Mouse (Mus musculus) frontal cortex, postnatal 10 days (tissue): ENCODE results near the gene Retsat.

Experiments used
- DNase-seq, 2 experiments: peaks; one replicate each; pipeline ENCODE4 v3.0.0; 2022; ENCODE audit warnings: low spot score in 2 of 2, mixed read lengths in 1 of 2

Retsat gene

DNA sequence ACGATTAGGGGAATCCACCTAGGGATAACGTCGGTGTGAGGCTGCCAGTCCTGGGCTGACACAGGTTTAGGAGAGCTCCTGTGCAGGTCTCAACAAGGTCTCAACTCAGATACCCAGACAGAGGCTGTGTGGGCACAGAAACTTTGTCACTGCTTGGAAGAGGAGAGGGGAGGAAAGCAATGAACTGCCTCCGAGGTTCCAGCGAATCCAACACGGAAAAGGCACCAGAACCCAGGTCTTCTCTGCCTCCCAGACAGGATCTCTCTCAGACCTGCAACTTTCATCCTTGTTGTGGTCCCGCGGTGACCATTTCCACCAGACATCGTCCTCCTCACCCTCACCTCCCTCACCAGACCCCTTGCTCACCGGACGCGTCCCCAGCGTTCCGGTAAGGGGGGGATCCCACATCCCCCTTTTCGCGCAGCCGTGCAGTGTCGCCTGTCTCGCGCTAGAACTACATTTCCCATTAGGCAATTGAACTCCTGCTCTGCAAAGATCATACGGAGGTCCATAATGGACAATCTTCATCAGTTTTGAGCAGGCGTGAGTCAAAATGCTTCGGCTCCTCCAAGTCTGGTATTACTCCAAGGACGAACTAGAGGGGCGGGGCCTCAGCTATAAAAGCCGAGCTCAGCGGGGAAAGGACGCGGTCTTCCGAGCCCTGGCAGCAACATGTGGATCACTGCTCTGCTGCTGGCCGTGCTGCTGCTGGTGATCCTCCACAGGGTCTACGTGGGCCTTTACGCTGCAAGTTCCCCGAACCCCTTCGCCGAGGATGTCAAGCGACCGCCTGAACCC, at the start of gene Retsat, which contains the start of gene Elmod3:
Gene Retsat (plus strand): TSS at position 520 of the 798 bp plus-strand sequence.
Gene Elmod3 (minus strand): TSS at position 458 of the 798 bp plus-strand sequence.
- DNase-seq, result peak; percentile 86 to 88

DNA sequence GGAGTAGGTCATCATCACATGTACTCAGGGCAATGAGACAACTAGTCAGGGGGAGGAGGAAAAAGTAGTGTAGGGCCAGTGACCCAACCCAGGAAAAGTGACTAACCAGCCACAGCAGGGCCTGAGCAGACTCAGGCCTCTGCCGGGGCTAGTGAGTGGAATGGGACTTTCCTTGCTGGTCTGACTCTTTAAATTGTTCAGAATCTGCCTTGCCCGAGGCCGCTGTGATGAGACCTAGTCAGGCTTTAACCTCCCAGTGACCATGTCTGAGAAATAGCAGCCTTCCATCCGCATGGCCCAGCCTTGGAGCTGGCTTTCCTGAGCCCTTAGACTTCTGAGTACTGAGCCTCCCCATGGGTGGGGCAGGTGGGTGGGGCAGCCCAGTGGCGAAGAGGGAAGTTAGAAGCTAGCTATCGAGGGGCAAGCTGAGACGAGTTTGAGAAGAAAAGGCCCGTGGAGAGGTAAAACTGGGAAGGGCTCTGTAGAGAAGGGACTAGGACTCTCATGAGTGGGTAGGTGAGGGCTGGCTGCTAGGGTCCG, 49.2 kb upstream of the Retsat start:
- no peak for DNase-seq

DNA sequence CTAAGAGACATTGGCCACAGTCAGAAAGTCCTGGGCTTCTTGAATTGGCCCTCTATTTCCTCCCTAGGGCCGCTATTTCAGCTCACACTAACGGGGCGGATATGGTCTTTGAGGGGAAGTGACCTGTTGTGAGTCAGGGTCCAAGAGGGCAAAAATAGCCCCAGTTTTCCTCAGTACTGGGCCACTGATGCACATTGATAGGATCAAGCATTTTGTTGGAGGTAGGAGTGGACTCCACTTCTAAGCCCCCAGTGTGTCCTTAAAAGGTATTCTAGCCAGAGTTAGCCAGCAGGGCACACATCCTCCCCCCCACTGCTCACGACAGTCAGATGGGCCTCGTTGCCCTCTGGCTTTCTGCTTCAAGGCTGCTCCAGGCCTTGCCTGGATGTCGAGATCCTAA, 48.2 kb upstream of the Retsat start:
- DNase-seq, result no peak

- DNase-seq, result no peak
These were observed 47.7 kb upstream of the Retsat start for GRCm38 (mm10) chr6:72550503-72551100.

GRCm38 (mm10) chr6:72552171-72553078, 45.9 kb upstream of the Retsat start:
- DNase-seq, result peak; percentile 34 to 45

GRCm38 (mm10) chr6:72553079-72553412, 45.2 kb upstream of the Retsat start:
- DNase-seq, result no peak

- no peak for DNase-seq
These were observed 37.5 kb upstream of the Retsat start for GRCm38 (mm10) chr6:72560801-72561200.

- no peak for DNase-seq
These were observed 35.8 kb upstream of the Retsat start for GRCm38 (mm10) chr6:72562486-72562885.

- DNase-seq, result no peak
These were observed 35.4 kb upstream of the Retsat start for GRCm38 (mm10) chr6:72562894-72563293.

DNA sequence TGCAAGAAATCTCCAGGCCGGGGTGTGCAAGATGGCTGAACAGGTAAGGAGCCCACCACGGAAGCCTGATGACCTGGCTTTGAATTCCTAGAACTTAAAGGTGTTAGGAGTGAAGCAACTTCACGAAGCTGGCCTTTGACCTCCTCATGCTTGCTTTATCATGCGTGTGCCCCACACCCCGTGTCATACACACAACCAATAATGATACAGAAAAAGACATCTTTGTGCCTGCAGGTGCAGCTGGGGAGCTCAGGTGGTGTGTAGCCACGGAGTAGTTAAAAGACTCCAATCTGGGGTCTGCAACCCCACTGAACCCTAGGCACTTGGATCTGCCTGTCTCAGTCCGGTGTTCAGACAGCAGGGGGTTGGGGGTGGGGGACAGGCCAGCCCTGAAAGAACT, 32.8 kb upstream of the Retsat start:
- no peak for DNase-seq

- peak; percentile 68 to 87 for DNase-seq
These were observed 32.2 kb upstream of the Retsat start for GRCm38 (mm10) chr6:72566044-72566443.

- DNase-seq, result no peak
These were observed 30.8 kb upstream of the Retsat start for GRCm38 (mm10) chr6:72567508-72567907.

- no peak for DNase-seq
These were observed 29.5 kb upstream of the Retsat start for GRCm38 (mm10) chr6:72568736-72569135.

DNA sequence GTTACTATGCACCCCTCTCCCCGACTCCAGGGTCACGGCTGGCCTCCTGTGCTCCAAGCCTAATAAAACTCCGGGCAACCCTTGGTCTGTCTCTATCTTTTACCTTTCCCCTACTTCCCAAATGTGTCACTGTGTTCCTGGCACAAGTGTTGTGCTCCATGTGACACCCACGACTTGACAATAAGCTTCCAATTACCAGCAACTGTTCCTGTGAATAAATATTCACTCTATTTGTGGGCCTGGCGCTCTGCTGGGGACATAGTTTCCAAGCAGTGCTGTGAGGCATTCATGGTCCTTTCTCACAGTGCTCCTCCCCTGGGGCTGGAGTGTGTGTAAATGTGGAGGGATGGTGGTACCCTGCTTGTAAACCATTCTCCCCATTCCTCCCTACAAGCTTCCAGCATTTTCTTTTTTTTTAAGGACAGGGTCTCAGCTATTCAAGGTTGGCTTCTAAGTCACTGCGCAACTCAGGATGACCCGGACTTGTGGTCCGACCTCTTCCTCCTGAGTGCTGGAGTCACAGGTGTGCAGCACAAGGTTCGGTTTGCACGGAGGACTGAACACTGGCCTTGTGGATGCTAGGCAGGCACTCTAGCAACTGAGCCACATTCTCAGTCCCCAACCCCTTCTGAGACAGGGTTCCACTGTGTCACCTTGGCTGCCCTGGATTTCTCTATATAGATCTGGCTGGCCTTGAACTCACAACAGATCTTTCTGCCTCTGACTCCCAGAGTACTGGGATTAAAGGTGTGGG, 27.5 kb upstream of the Retsat start:
- no peak for DNase-seq

GRCm38 (mm10) chr6:72571826-72572225, 26.4 kb upstream of the Retsat start:
- no peak for DNase-seq

DNA sequence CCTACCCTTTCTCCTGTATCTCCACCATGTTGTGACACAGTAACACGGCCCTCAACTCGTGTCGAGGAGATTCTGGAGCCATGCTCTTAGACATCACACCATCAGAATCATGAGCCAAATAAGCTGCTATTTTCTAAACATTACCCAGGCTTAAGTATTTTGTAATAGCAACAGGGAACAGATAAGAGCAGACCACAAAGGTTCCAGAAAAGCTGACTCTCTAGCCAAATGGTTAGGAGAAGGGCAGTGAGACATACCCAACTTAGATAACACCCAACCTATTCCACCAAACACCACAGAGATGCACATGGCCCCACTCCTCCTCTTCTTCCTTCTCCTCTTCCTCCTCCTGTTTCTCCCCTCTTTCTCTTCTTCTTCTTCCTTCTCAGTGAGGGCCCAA, 22.2 kb upstream of the Retsat start:
- DNase-seq, result no peak

DNA sequence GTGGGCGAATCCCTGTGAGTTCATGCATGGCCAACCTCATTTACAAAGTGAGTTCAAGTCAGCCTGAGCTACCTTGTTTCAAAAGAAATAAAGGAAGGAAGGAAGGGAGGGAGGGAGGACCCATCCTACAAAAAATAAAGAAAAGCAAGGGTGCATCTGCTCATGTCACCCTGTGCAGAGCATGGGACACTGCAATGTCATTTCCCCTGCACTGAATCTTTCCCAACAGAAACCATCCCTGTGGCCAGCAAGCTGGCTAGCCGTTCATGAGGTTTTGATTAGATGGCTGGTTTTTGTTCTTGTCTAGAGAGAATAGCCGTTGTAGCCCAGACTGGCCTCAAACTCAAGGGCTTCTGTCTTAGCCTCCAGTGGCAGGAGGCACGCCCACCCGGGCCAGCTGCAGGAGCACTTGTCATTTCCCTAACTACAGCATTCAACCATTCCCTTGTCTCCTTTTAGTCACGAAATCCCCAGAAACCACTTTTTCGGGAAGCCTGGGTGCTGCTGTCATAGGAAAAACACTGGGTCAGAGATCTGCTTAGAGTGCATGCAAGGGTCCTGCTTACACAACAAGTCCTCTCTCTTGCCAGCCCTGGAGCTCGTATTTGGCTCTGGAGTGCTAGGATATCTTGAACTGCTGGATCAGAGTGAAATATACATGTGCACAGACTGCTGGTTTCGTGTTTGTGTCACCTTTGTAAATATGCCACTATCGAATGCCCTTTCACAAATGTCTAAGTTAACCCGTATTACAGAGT, 16.5 kb upstream of the Retsat start:
- DNase-seq, result no peak

DNA sequence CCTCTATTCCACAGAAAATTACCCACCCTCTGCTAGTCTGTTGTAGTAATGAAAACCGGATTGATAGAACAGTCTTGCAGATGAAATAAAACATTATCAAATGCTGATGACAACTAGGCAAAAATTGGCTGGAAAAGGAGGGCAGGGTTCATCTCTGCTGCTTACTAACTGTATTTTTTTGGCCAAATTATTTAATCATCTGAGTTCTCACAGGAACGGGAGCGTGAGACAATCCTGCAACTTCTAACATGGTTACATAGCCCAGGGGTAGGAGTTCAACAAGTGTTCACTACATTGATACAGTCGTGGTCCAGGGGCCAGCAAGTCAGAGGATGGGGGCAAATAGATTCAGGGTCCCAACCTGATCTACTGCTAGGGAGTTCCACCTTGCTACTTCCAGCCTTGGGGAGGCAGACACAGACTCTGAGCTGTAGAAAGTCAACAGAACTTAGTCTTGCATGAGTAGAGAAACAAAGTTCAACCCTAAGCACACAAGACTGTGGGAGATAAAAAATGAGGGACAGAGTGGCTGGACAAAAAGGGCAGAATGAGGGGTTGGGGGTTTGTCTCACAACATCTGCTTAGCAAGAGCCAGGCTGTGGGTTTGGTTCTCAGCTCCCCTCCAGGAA, 14.9 kb upstream of the Retsat start:
- DNase-seq, result no peak

DNA sequence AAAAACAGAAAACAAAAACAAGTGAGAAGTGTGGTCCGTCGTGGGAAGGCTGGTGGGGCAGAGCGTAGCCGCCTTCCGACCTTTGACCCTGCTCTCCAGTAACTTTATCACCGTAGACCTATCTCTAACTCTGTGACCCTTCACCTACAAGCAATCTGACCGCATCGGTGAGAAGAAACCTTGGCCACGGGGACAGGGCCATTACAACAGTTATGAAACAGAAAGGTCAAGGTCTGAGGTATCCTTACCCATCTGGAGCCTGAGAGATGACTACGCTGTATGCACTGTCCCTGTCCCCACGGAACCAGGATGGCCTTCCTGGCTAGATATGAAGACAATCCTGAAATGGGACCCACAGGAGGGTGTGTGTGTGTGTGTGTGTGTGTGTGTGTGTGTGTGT, 14.1 kb upstream of the Retsat start:
- DNase-seq, result no peak

- no peak for DNase-seq
These were observed 11.6 kb upstream of the Retsat start for GRCm38 (mm10) chr6:72586701-72587100.
